10 mouse cellular contexts compared by ENCODE assay signal in genomic region chr4:154570451-154570881, GRCm38 (mm10).
DNase-seq lines count a peak whose midpoint lies in the region; ATAC-seq and TF ChIP-seq lines count a peak whose summit lies in the region.
"Had no signal": no experiment of that assay in that cellular context is flagged by ENCODE, and none has a peak within 500 bp of the region (broad histone marks: within the 10 kb centered on the region; RNA-seq: fewer than 3 reads in every experiment).

No protein-coding gene starts in this region.

- ATAC-seq in hindbrain, postnatal 0 days, result peak; percentile 87
- 0 out of 2 replicates have a peak, but pooled peaks have one; percentile 32 for ATAC-seq in midbrain, embryonic 15.5 days (replicated peaks)

- no peaks in the 10 kb centered on the region for H3K9me3 ChIP-seq in heart, embryonic 10.5 days
- no peaks in the 10 kb centered on the region for H3K9me3 ChIP-seq in embryonic facial prominence, embryonic 10.5 days
- no peaks in the 10 kb centered on the region for H3K9me3 ChIP-seq in hindbrain, postnatal 0 days (ENCODE audit: low read length)
- H3K9me3 ChIP-seq in midbrain, embryonic 15.5 days, result no peaks in the 10 kb centered on the region
- H3K9me3 ChIP-seq: liver, embryonic 13.5 days had no signal

- H3K9ac ChIP-seq in hindbrain, postnatal 0 days (replicated peaks; ENCODE audit: low read length), result no peak overlapping the region
- no peak overlapping the region for H3K9ac ChIP-seq in midbrain, embryonic 15.5 days
- H3K9ac ChIP-seq: liver, embryonic 13.5 days had no signal

- TF ChIP-seq CTCF in hindbrain, postnatal 0 days (IDR thresholded peaks at IDR 0.05; ENCODE audit: low read depth), result no peak

- peaks cover 12% of the 10 kb centered on the region for H3K27me3 ChIP-seq in heart, embryonic 10.5 days (ENCODE audit: insufficient read depth, poor library complexity, severe bottlenecking)
- peaks cover 38% of the 10 kb centered on the region for H3K27me3 ChIP-seq in embryonic facial prominence, embryonic 10.5 days (replicated peaks; ENCODE audit: low read depth, poor library complexity, severe bottlenecking)
- H3K27me3 ChIP-seq in hindbrain, postnatal 0 days (ENCODE audit: insufficient read depth, low read length), result no peaks in the 10 kb centered on the region
- H3K27me3 ChIP-seq in midbrain, embryonic 15.5 days (replicated peaks), result no peaks in the 10 kb centered on the region; the same call in 1 of the 2 replicates
- H3K27me3 ChIP-seq: liver, embryonic 13.5 days had no signal

- H3K4me2 ChIP-seq in hindbrain, postnatal 0 days (ENCODE audit: low read depth, low read length), result no peak overlapping the region
- no peak overlapping the region for H3K4me2 ChIP-seq in midbrain, embryonic 15.5 days
- H3K4me2 ChIP-seq: liver, embryonic 13.5 days had no signal

- peak overlapping the region; percentile 43 for H3K27ac ChIP-seq in heart, embryonic 10.5 days
- H3K27ac ChIP-seq in embryonic facial prominence, embryonic 10.5 days (replicated peaks), result peak overlapping the region; percentile 81
- H3K27ac ChIP-seq in hindbrain, postnatal 0 days, result peak overlapping the region; percentile 9; the same call in 1 of the 2 replicates
- no peak overlapping the region for H3K27ac ChIP-seq in midbrain, embryonic 15.5 days
- H3K27ac ChIP-seq: liver, embryonic 13.5 days had no signal

- H3K4me3 ChIP-seq in heart, embryonic 10.5 days, result no peak overlapping the region
- H3K4me3 ChIP-seq in embryonic facial prominence, embryonic 10.5 days, result peak overlapping the region; percentile 30; the same call in 1 of the 2 replicates
- no peak overlapping the region for H3K4me3 ChIP-seq in hindbrain, postnatal 0 days (ENCODE audit: low read length)
- H3K4me3 ChIP-seq in midbrain, embryonic 15.5 days, result no peak overlapping the region
- H3K4me3 ChIP-seq: liver, embryonic 13.5 days had no signal

- 18% methylated on average over 10 of the region's 10 CpGs for WGBS in heart, embryonic 10.5 days
- WGBS in embryonic facial prominence, embryonic 10.5 days, result 4% methylated on average over 10 of the region's 10 CpGs
- WGBS in hindbrain, postnatal 0 days, result 38% methylated on average over 10 of the region's 10 CpGs
- WGBS in midbrain, embryonic 15.5 days, result 18% methylated on average over 10 of the region's 10 CpGs

- H3K4me1 ChIP-seq in heart, embryonic 10.5 days, result peaks cover 73% of the 10 kb centered on the region
- H3K4me1 ChIP-seq in embryonic facial prominence, embryonic 10.5 days, result peaks cover 99% of the 10 kb centered on the region
- H3K4me1 ChIP-seq in hindbrain, postnatal 0 days (ENCODE audit: insufficient read depth, low read length), result no peaks in the 10 kb centered on the region
- peaks cover 31% of the 10 kb centered on the region for H3K4me1 ChIP-seq in midbrain, embryonic 15.5 days

- no peaks in the 10 kb centered on the region for H3K36me3 ChIP-seq in heart, embryonic 10.5 days
- H3K36me3 ChIP-seq in embryonic facial prominence, embryonic 10.5 days (replicated peaks), result peaks cover 4% of the 10 kb centered on the region; the same call in 1 of the 2 replicates
- no peaks in the 10 kb centered on the region for H3K36me3 ChIP-seq in hindbrain, postnatal 0 days (ENCODE audit: insufficient read depth, low read length)
- no peaks in the 10 kb centered on the region for H3K36me3 ChIP-seq in midbrain, embryonic 15.5 days (replicated peaks)
- H3K36me3 ChIP-seq: liver, embryonic 13.5 days had no signal

- DNase-seq in heart, embryonic 10.5 days (ENCODE audit: low spot score), result no peak
- no peak for DNase-seq in heart, postnatal 4 days
- peak; percentile 64 for DNase-seq in embryonic facial prominence, embryonic 10.5 days (ENCODE audit: low spot score)
- DNase-seq in hindbrain, postnatal 0 days (ENCODE audit: low spot score), result no peak
- DNase-seq in thymus, postnatal 10 days (ENCODE audit: low spot score in 2 of 2), result no peak
- DNase-seq in gastrocnemius, postnatal 4 days (ENCODE audit: low spot score in 2 of 2), result no peak
- DNase-seq in adipocyte (ENCODE audit: low spot score), result no peak
- DNase-seq: liver, embryonic 13.5 days; thymus, postnatal 4 days had no signal
